Mouse (Mus musculus): ENCODE data around the gene Zfp872.
"Not testable (repeated sequence)": the region's sequence is repeated elsewhere in the genome, so short reads cannot be mapped to it uniquely, and the experiment has no call there.

Zfp872 gene

GRCm38 (mm10) chr9:22172318-22172717, 15.6 kb upstream of the Zfp872 start:
- DNase-seq = no peak

GRCm38 (mm10) chr9:22196412-22196811, 8.5 kb downstream of the Zfp872 start:
- DNase-seq = no peak

- no peak for DNase-seq
These were observed 25.9 kb downstream of the Zfp872 start for GRCm38 (mm10) chr9:22213785-22214194.

GRCm38 (mm10) chr9:22214549-22214948, 26.7 kb downstream of the Zfp872 start:
- DNase-seq = no peak

GRCm38 (mm10) chr9:22216705-22217104, 28.8 kb downstream of the Zfp872 start:
- DNase-seq = no peak

- no peak for DNase-seq
These were observed 30.1 kb downstream of the Zfp872 start for GRCm38 (mm10) chr9:22217858-22218493.

GRCm38 (mm10) chr9:22224066-22224465, 36.2 kb downstream of the Zfp872 start:
- no peak for DNase-seq

GRCm38 (mm10) chr9:22224536-22225503, 36.9 kb downstream of the Zfp872 start:
- peak; percentile 72 for DNase-seq

GRCm38 (mm10) chr9:22225581-22226388, 37.9 kb downstream of the Zfp872 start, which contains the start of gene Zfp809:
TSS of gene Zfp809 (plus strand) at chr9:22225714.
- peak; percentile 99 for DNase-seq

GRCm38 (mm10) chr9:22226389-22226673, 38.4 kb downstream of the Zfp872 start:
- DNase-seq = not testable (repeated sequence)

- DNase-seq = no peak
These were observed 39.0 kb downstream of the Zfp872 start for GRCm38 (mm10) chr9:22226846-22227245.

- DNase-seq = no peak
These were observed 41.6 kb downstream of the Zfp872 start for GRCm38 (mm10) chr9:22229386-22230026.

GRCm38 (mm10) chr9:22230061-22230460, 42.2 kb downstream of the Zfp872 start:
- DNase-seq = no peak

GRCm38 (mm10) chr9:22230556-22230955, 42.7 kb downstream of the Zfp872 start:
- peak; percentile 21 for DNase-seq

- DNase-seq = no peak
These were observed 52.1 kb downstream of the Zfp872 start for GRCm38 (mm10) chr9:22240001-22240400.

- DNase-seq = no peak
These were observed 56.4 kb downstream of the Zfp872 start for GRCm38 (mm10) chr9:22244242-22244641.

Measured in retina, postnatal 1 day (tissue).